Mouse (Mus musculus) left cerebral cortex, postnatal 14 days (tissue): Measurements from ENCODE around the gene Canx. TPM values are rescaled to one million over a fixed set of nuclear protein-coding genes. Genes with fewer than 3 reads are reported as not detected.
"Not testable (repeated sequence)": the region's sequence is repeated elsewhere in the genome, so short reads cannot be mapped to it uniquely, and the experiment has no call there.

Experiments used
- DNase-seq, 2 experiments: peaks; one replicate each; pipeline ENCODE4 v3.0.0; 2021 to 2022; ENCODE audit warnings: low spot score in 2 of 2, mixed read lengths in 1 of 2
- intact Hi-C: fragments of 180-260 bp; cut with DNase I; formaldehyde crosslinking; loops from one replicate; pipeline ENCODE4 v1.15.1; 2025
- long read RNA-seq, 2 experiments: library from polyadenylated mRNA; stranded (forward); transcript quantifications; one replicate each; pipeline ENCODE4 v2.0.0; 2021
- total RNA-seq, 2 experiments: library from RNA; stranded (reverse); gene quantifications; 2 replicates each; pipeline ENCODE4 v1.2.3; 2021

Canx gene
- total RNA-seq, result 100 to 1,000 TPM; 404 to 407 TPM
- long read RNA-seq, experiment 1, full-length matches to known transcripts, result 170 of 218 reads
- long read RNA-seq, experiment 1, partial matches to known transcripts, result 24 of 218 reads
- long read RNA-seq, experiment 1, other reads (novel, unspliced or antisense), result 24 of 218 reads
- long read RNA-seq, experiment 2, full-length matches to known transcripts, result 143 of 186 reads
- long read RNA-seq, experiment 2, partial matches to known transcripts, result 23 of 186 reads
- long read RNA-seq, experiment 2, other reads (novel, unspliced or antisense), result 20 of 186 reads

- DNase-seq, result peak; percentile 99 to 100
- intact Hi-C loops, result loop anchor here (5.0 kb wide), 1 partner anchor 37 kb away; no protein-coding TSS in a partner anchor
These were observed at the start of gene Canx for GRCm38 (mm10) chr11:50325496-50326301. Gene Canx, minus strand, starts transcription at chr11:50325673.

- intact Hi-C loops, result no loop called here
- no peak for DNase-seq
These were observed 49.0 kb upstream of the Canx start for GRCm38 (mm10) chr11:50374286-50375015.

- DNase-seq, result no peak
- intact Hi-C loops, result no loop called here
These were observed 48.1 kb upstream of the Canx start for GRCm38 (mm10) chr11:50373621-50374020.

- intact Hi-C loops, result no loop called here
These were observed 47.6 kb upstream of the Canx start for GRCm38 (mm10) chr11:50373086-50373485.

GRCm38 (mm10) chr11:50371911-50372310 is 46.4 kb upstream of the Canx start:
- intact Hi-C loops, result no loop called here
- no peak for DNase-seq

More at GRCm38 (mm10) chr11:50373086-50373485, 47.6 kb upstream of the Canx start:
- DNase-seq, result no peak

- intact Hi-C loops, result no loop called here
- DNase-seq, result peak; percentile 46 to 58
These were observed 45.9 kb upstream of the Canx start for GRCm38 (mm10) chr11:50371399-50371841.

GRCm38 (mm10) chr11:50370969-50371368 is 45.5 kb upstream of the Canx start:
- DNase-seq, result no peak
- intact Hi-C loops, result no loop called here

- DNase-seq, result no peak
- intact Hi-C loops, result no loop called here
These were observed 44.0 kb upstream of the Canx start for GRCm38 (mm10) chr11:50369360-50369911.

- intact Hi-C loops, result no loop called here
- no peak for DNase-seq
These were observed 42.1 kb upstream of the Canx start for GRCm38 (mm10) chr11:50367531-50367930.

GRCm38 (mm10) chr11:50365322-50365721 is 39.8 kb upstream of the Canx start:
- intact Hi-C loops, result no loop called here
- DNase-seq, result no peak

- intact Hi-C loops, result loop anchor here (5.0 kb wide), 3 partner anchors 37 to 127 kb away; partner anchors contain the start of genes Canx and Ltc4s
- peak; percentile 91 to 92 for DNase-seq
These were observed 39.1 kb upstream of the Canx start for GRCm38 (mm10) chr11:50364548-50364947.

GRCm38 (mm10) chr11:50361282-50361681 is 35.8 kb upstream of the Canx start:
- DNase-seq, result not testable (repeated sequence)
- intact Hi-C loops, result loop anchor here (5.0 kb wide), 3 partner anchors 34 to 124 kb away; partner anchors contain the start of genes Canx and Ltc4s

GRCm38 (mm10) chr11:50358950-50359861 is 33.7 kb upstream of the Canx start:
- intact Hi-C loops, result no loop called here
- DNase-seq, result peak; percentile 57 to 82

- intact Hi-C loops, result no loop called here
- DNase-seq, result no peak
These were observed 29.9 kb upstream of the Canx start for GRCm38 (mm10) chr11:50355395-50355794.

GRCm38 (mm10) chr11:50354851-50355250 is 29.4 kb upstream of the Canx start:
- DNase-seq, result no peak
- intact Hi-C loops, result no loop called here

GRCm38 (mm10) chr11:50354162-50354561 is 28.7 kb upstream of the Canx start, which contains the start of gene Cby3:
Gene Cby3, plus strand, starts transcription at chr11:50354462.
- DNase-seq, result no peak
- intact Hi-C loops, result no loop called here

- intact Hi-C loops, result no loop called here
- DNase-seq, result no peak
These were observed 26.7 kb upstream of the Canx start for GRCm38 (mm10) chr11:50352177-50352576.

GRCm38 (mm10) chr11:50346256-50347032 is 21.0 kb upstream of the Canx start:
- intact Hi-C loops, result no loop called here
- DNase-seq, result no peak
